Mouse (Mus musculus) liver, adult 2 months (tissue): ENCODE results near the gene Grip2. TPM values are rescaled to one million over a fixed set of nuclear protein-coding genes. Genes with fewer than 3 reads are reported as not detected.

ENCODE experiments used
- DNase-seq: peaks from one replicate; pipeline ENCODE4 v3.0.0-alpha.2; 2011; ENCODE audit warnings: low read depth, low spot score; ENCODE audit errors: extremely low read depth
- H3K27ac ChIP-seq: fragments of 200-500 bp; replicated peaks from 2 replicates; pipeline ENCODE4 v1.5.1; 2012; ENCODE audit warnings: low read depth, mild to moderate bottlenecking, control low read depth, inconsistent platforms, low read length; ENCODE audit not compliant: insufficient read depth
- H3K27me3 ChIP-seq: fragments of 200-500 bp; 2 replicates; pipeline ENCODE4 v1.6.1; 2012; ENCODE audit warnings: mild to moderate bottlenecking, moderate library complexity, low read length, inconsistent platforms; ENCODE audit not compliant: control insufficient read depth, insufficient read depth
- H3K36me3 ChIP-seq: fragments of 200-500 bp; 2 replicates; pipeline ENCODE4 v1.6.1; 2012; ENCODE audit warnings: low read length, inconsistent platforms; ENCODE audit not compliant: control insufficient read depth, insufficient read depth
- H3K4me1 ChIP-seq: fragments of 200-500 bp; 2 replicates; pipeline ENCODE4 v1.6.1; 2011; ENCODE audit warnings: low read length; ENCODE audit not compliant: control insufficient read depth, insufficient read depth
- H3K4me3 ChIP-seq: fragments of 200-500 bp; 2 replicates; pipeline ENCODE4 v1.5.1; 2011; ENCODE audit warnings: low read depth, mild to moderate bottlenecking, control low read depth, low read length, moderate library complexity; ENCODE audit not compliant: insufficient read depth
- H3K79me2 ChIP-seq: fragments of 200-500 bp; 2 replicates; pipeline ENCODE4 v1.6.1; 2012; ENCODE audit warnings: inconsistent platforms, mild to moderate bottlenecking, low read length, moderate library complexity; ENCODE audit not compliant: control insufficient read depth, insufficient read depth
- H3K9ac ChIP-seq: fragments of 200-500 bp; 2 replicates; pipeline ENCODE4 v1.6.1; 2012; ENCODE audit warnings: low read depth, mild to moderate bottlenecking, control low read depth, inconsistent platforms, low read length
- CTCF ChIP-seq: fragments of 200-500 bp; IDR thresholded peaks from 2 replicates; pipeline ENCODE4 v1.5.1; 2011; ENCODE audit warnings: low read depth, low read length, control low read depth
- POLR2A ChIP-seq: fragments of 200-500 bp; IDR thresholded peaks from 2 replicates; pipeline ENCODE4 v1.6.1; 2011; ENCODE audit warnings: low read length, control low read depth; ENCODE audit not compliant: insufficient read depth; ENCODE audit errors: extremely low read depth
- WGBS: fragments of 180-500 bp; shearing (Covaris S2); methylation state at CpG from one replicate; pipeline ENCODE4 v1.1.7; 2018; 5-methylcytosine and 5-hydroxymethylcytosine counted together
- polyA plus RNA-seq: library from polyadenylated mRNA; depleted of rRNA; stranded (reverse); fragments of >200 nt; gene quantifications from 2 replicates; pipeline ENCODE4 v1.2.3, GENCODE M21; 2012
- total RNA-seq: library from RNA; depleted of rRNA; stranded (reverse); fragments of >200 nt; gene quantifications from 2 replicates; pipeline ENCODE4 v1.2.3, GENCODE M21; 2014

The Grip2 gene
- total and polyA plus RNA-seq, 2 experiments: 0.11 TPM; not detected in 1

DNA sequence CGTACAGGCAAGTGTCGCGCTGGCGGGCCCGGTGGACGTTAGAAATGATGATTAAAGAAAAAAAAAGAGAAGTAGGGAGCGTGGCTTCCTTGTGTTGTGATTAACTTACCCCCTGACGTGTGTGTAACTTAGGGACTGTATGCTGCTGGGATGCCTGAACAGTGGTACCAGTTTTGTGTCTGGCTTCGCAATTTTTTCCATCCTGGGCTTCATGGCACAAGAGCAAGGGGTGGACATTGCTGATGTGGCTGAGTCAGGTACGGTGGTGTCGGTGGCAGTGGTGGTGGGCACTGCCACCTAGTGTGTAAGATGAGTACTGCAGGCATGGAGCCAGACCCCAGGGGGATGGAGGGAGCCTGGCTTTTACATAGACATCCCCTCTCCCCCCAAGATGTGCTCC is 86.0 kb downstream of the Grip2 start:
- H3K4me3 ChIP-seq: no peak overlapping the region
- no peak for DNase-seq
- TF ChIP-seq POLR2A (no peak), CTCF (peak; percentile 100)
- WGBS: 67% methylated on average over 11 of the region's 11 CpGs
- H3K27ac ChIP-seq: no peak overlapping the region
- no peaks in the 10 kb centered on the region for H3K4me1 ChIP-seq
- H3K36me3 ChIP-seq: peaks cover 36% of the 10 kb centered on the region
- no peaks in the 10 kb centered on the region for H3K79me2 ChIP-seq
- no peak overlapping the region for H3K9ac ChIP-seq
- no peaks in the 10 kb centered on the region for H3K27me3 ChIP-seq

DNA sequence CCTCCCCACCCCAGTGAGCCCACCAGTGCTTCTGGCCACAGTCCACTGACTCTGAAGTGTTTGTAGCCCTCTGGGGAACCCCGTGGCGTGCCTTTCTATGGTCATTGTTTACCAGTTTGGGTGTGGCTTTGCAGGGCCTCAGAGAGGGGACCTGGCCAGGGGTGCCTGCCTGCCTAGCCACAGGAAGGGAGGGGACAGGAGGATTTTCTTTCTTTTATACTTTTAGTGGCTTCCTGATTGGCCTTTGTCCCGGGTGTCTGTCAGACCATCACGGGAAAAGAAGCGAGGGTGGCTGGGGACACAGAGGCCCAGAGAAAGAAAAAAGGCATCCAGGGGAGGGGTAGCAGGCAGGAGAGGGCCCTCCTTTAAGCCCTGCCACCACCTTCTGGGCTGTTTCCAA is 89.0 kb downstream of the Grip2 start:
- no peaks in the 10 kb centered on the region for H3K4me1 ChIP-seq
- peaks cover 30% of the 10 kb centered on the region for H3K36me3 ChIP-seq
- no peaks in the 10 kb centered on the region for H3K79me2 ChIP-seq
- 62% methylated on average over 5 of the region's 5 CpGs for WGBS
- DNase-seq: no peak
- TF ChIP-seq POLR2A (no peak), CTCF (no peak)
- H3K4me3 ChIP-seq: no peak overlapping the region
- no peaks in the 10 kb centered on the region for H3K27me3 ChIP-seq
- no peak overlapping the region for H3K27ac ChIP-seq
- H3K9ac ChIP-seq: no peak overlapping the region

DNA sequence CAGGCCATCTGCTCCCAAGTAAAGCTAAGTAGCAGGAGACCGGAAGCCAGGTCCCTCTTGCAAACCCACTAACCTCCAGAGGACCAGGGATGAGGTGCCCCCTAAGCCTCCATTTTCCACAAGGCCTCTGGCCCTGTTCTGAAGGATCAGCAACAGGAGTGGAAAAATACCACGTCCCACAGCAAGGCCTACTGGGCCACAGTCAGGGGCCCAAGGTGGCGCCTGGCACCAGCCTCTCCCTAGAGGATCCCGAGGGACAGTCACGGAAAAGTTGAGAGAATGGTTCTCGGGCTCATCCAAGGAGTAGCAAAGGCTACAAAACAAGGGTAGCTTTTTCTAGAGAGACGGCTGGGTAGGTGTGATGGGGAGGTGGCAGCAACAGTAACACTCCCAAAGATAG is 89.6 kb downstream of the Grip2 start:
- no peaks in the 10 kb centered on the region for H3K27me3 ChIP-seq
- no peaks in the 10 kb centered on the region for H3K79me2 ChIP-seq
- H3K36me3 ChIP-seq: peaks cover 24% of the 10 kb centered on the region
- no peak overlapping the region for H3K27ac ChIP-seq
- WGBS: 90% methylated on average over 7 of the region's 7 CpGs
- TF ChIP-seq CTCF (no peak), POLR2A (no peak)
- no peaks in the 10 kb centered on the region for H3K4me1 ChIP-seq
- no peak overlapping the region for H3K4me3 ChIP-seq
- DNase-seq: no peak
- H3K9ac ChIP-seq: no peak overlapping the region

DNA sequence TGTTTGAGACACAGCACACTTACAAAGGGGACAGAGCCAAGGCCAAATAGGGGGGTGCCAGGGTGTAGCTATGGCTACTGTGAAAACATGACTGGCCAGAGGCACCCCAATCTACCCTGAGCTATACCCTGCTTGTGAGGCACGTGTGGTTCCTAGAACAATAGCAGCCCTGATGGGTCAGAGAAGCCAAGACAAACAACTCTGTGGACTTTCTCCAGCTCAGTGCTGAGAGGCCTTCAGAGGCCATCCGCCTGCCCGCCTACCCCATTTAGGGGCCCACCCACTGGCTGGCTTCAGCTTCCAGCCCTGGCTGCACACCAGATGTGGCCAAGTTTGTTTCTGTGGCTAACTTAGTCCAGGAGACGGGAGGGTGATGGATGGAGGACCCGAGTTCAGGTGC is 90.6 kb downstream of the Grip2 start:
- Histone ChIP-seq H3K27ac (no peak overlapping the region), H3K27me3 (no peaks in the 10 kb centered on the region), H3K36me3 (peaks cover 22% of the 10 kb centered on the region), H3K4me3 (no peak overlapping the region), H3K4me1 (no peaks in the 10 kb centered on the region), H3K79me2 (no peaks in the 10 kb centered on the region), H3K9ac (no peak overlapping the region)
- peak; percentile 75 for DNase-seq
- WGBS: 33% methylated on average over 5 of the region's 5 CpGs
- TF ChIP-seq CTCF: no peak
- TF ChIP-seq POLR2A: no peak

DNA sequence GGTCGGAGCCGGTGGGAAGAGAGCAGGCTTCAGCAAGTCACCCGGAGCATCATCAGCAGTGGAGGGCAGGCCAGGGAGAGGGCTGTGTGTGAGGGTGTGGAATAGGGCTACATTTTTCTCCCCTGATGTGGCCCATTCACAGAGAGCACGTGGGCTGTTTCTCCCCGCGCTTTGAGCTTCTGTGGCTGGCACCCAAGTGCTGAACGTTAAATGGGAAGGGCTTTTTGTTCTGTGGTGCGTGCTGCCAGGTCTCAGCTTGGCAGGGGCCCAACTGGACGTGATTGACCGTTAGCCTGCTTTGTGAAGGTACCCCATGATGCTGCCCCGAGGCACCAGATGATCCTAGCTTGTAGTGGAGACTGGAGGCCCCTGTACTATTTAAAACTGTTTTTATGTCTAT is 94.9 kb downstream of the Grip2 start:
- H3K9ac ChIP-seq: no peak overlapping the region
- no peak overlapping the region for H3K4me3 ChIP-seq
- 66% methylated on average over 11 of the region's 11 CpGs for WGBS
- DNase-seq: peak; percentile 48
- H3K27me3 ChIP-seq: no peaks in the 10 kb centered on the region
- H3K27ac ChIP-seq: no peak overlapping the region
- no peaks in the 10 kb centered on the region for H3K4me1 ChIP-seq
- H3K79me2 ChIP-seq: no peaks in the 10 kb centered on the region
- TF ChIP-seq POLR2A (no peak), CTCF (no peak)
- H3K36me3 ChIP-seq: peaks cover 18% of the 10 kb centered on the region

DNA sequence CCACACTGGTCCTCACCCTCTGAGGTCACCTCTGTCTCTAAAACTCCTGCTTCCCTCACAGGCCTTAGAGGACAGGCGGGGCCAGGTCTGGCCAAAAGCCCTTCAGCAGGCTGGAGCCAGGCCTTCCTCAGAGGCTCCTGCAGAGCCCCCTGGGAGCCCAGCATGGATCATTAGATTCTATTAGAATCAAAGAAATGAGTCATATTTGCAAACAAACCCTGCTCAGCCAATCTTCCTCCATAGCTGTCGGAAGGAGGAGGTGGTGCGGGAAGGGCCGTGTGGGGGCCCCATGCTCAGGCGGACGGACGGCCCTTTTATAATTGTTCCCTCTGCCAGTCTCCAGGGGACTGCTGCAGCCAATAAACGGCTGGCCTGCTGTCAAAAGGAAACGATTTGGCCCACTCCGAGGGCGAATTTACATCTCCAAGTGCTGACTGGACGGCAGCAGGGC is 97.3 kb downstream of the Grip2 start:
- Histone ChIP-seq H3K27me3 (no peaks in the 10 kb centered on the region), H3K27ac (no peak overlapping the region), H3K4me1 (no peaks in the 10 kb centered on the region), H3K9ac (no peak overlapping the region), H3K79me2 (no peaks in the 10 kb centered on the region; the same call in 1 of the 2 replicates), H3K4me3 (no peak overlapping the region), H3K36me3 (peaks cover 25% of the 10 kb centered on the region; the same call in 1 of the 2 replicates)
- WGBS: 79% methylated on average over 12 of the region's 12 CpGs
- no peak for DNase-seq
- TF ChIP-seq POLR2A (no peak), CTCF (no peak)
